Mouse (Mus musculus): Measurements from ENCODE around the gene Ltbp1. TPM values are rescaled to one million over a fixed set of nuclear protein-coding genes. Genes with fewer than 3 reads are reported as not detected.

Gene Ltbp1
- polyA plus RNA-seq, 1 experiment: 3.7 TPM

DNA sequence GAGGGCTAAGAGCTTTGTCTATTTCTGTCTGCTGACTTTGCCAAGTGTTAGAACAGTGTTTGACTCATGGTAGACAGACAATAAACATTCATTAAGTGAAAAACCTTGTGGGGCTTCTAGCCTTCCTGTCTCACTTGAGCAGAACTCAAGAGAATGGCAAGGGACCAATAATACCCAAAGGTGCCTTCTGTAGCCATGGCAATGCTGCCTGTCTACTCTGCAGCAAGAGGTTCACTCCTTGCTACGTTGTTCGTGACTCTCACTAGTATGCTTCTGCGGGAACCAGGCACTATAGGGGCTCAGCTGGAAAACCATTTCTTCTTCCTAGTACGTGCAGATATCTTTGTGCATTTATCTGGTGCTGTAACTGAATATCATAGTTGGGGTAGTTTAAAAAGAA is 205.2 kb downstream of the Ltbp1 start:
- Histone ChIP-seq H3K4me3 (ENCODE audit: extremely low read depth, insufficient read depth, insufficient read length) (no peak overlapping the region), H3K27me3 (ENCODE audit: control insufficient read depth, insufficient read depth, low read length) (no peaks in the 10 kb centered on the region), H3K36me3 (ENCODE audit: control insufficient read depth, insufficient read depth, low read length) (no peaks in the 10 kb centered on the region), H3K27ac (ENCODE audit: insufficient read depth, low read length) (no peak overlapping the region), H3K4me1 (ENCODE audit: control insufficient read depth, insufficient read depth, insufficient read length) (no peaks in the 10 kb centered on the region)
- DNase-seq (ENCODE audit: low read depth in 1 of 2, low spot score in 2 of 2): no peak
- TF ChIP-seq CTCF (IDR thresholded peaks at IDR 0.05; ENCODE audit: extremely low read depth, insufficient read depth, insufficient read length, insufficient replicate concordance) (no peak), POLR2A (IDR thresholded peaks at IDR 0.05; ENCODE audit: low read depth, low read length) (no peak)
- 95% methylated on average over 4 of the region's 4 CpGs for WGBS

DNA sequence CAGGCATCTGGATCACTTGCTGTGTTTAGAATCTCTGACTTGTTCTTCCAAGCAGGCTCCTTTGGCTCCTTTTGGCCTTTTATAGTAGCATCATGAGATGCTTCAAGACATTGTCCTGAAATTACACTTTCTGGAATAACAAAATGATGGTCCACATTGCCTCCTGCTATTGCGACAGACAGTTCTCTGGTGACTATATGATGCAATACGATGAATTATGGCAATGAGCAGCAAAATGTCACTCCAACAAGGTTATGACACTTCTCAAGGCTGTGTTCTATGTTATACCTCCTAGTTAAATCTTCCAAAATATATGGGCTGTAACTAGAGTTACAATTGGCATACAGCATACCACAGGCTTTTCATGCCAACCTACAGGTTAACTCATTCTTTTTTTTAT is 211.0 kb downstream of the Ltbp1 start:
- no peak for DNase-seq (ENCODE audit: low read depth in 1 of 2, low spot score in 2 of 2)
- Histone ChIP-seq H3K4me3 (ENCODE audit: extremely low read depth, insufficient read depth, insufficient read length) (no peak overlapping the region), H3K4me1 (ENCODE audit: control insufficient read depth, insufficient read depth, insufficient read length) (no peaks in the 10 kb centered on the region), H3K36me3 (ENCODE audit: control insufficient read depth, insufficient read depth, low read length) (no peaks in the 10 kb centered on the region), H3K27me3 (ENCODE audit: control insufficient read depth, insufficient read depth, low read length) (no peaks in the 10 kb centered on the region), H3K27ac (ENCODE audit: insufficient read depth, low read length) (no peak overlapping the region)
- TF ChIP-seq CTCF (IDR thresholded peaks at IDR 0.05; ENCODE audit: extremely low read depth, insufficient read depth, insufficient read length, insufficient replicate concordance) (no peak), POLR2A (IDR thresholded peaks at IDR 0.05; ENCODE audit: low read depth, low read length) (no peak)
- WGBS: 91% methylated on average over 2 of the region's 2 CpGs

DNA sequence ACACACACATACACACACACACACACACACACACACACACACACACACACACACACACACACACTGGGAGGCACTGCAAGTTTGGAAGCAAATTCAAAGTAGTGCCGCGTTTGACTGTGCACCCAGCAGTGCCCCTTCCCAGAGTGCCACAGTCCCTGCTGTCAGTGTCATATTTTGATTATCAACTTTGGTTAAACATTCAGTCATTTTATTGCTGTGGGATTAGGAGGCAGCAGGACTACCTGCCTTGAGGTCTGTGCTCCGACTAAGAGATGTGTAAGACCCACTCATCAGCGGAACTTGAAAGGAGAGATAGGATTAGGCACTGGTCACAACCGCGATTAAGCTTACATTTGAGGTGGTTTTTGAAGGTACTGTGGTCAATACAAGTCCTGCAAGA is 213.3 kb downstream of the Ltbp1 start:
- TF ChIP-seq POLR2A (IDR thresholded peaks at IDR 0.05; ENCODE audit: low read depth, low read length) (no peak), CTCF (IDR thresholded peaks at IDR 0.05; ENCODE audit: extremely low read depth, insufficient read depth, insufficient read length, insufficient replicate concordance) (no peak)
- no peaks in the 10 kb centered on the region for H3K36me3 ChIP-seq (ENCODE audit: control insufficient read depth, insufficient read depth, low read length)
- 93% methylated on average over 6 of the region's 6 CpGs for WGBS
- H3K4me3 ChIP-seq (ENCODE audit: extremely low read depth, insufficient read depth, insufficient read length): no peak overlapping the region
- no peaks in the 10 kb centered on the region for H3K4me1 ChIP-seq (ENCODE audit: control insufficient read depth, insufficient read depth, insufficient read length)
- no peaks in the 10 kb centered on the region for H3K27me3 ChIP-seq (ENCODE audit: control insufficient read depth, insufficient read depth, low read length)
- no peak for DNase-seq (ENCODE audit: low read depth in 1 of 2, low spot score in 2 of 2)
- no peak overlapping the region for H3K27ac ChIP-seq (ENCODE audit: insufficient read depth, low read length)

DNA sequence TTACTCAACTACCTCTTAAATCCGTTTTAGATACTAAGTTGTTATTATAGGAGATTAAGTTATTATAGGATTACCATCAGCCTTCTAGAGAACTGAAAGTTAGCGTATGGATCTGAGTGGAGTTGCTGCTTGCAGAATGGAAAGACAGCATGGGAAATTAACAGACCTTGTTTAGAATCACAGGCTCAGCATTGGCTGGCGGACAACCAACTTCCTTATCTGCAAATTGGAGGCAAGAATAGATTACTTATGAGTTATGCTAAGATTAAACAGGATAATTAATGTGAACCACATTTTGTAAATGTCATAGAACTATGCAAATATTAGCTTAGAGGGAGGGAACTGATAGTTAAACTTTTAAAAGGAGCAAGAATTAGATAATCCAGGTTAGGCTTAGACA is 223.0 kb downstream of the Ltbp1 start:
- H3K27me3 ChIP-seq (ENCODE audit: control insufficient read depth, insufficient read depth, low read length): no peaks in the 10 kb centered on the region
- no peak overlapping the region for H3K27ac ChIP-seq (ENCODE audit: insufficient read depth, low read length)
- H3K4me1 ChIP-seq (ENCODE audit: control insufficient read depth, insufficient read depth, insufficient read length): no peaks in the 10 kb centered on the region
- TF ChIP-seq CTCF (IDR thresholded peaks at IDR 0.05; ENCODE audit: extremely low read depth, insufficient read depth, insufficient read length, insufficient replicate concordance): no peak
- TF ChIP-seq POLR2A (IDR thresholded peaks at IDR 0.05; ENCODE audit: low read depth, low read length): no peak
- WGBS: 91% methylated on average over 3 of the region's 3 CpGs
- no peak for DNase-seq (ENCODE audit: low read depth in 1 of 2, low spot score in 2 of 2)
- H3K36me3 ChIP-seq (ENCODE audit: control insufficient read depth, insufficient read depth, low read length): no peaks in the 10 kb centered on the region
- H3K4me3 ChIP-seq (ENCODE audit: extremely low read depth, insufficient read depth, insufficient read length): no peak overlapping the region

DNA sequence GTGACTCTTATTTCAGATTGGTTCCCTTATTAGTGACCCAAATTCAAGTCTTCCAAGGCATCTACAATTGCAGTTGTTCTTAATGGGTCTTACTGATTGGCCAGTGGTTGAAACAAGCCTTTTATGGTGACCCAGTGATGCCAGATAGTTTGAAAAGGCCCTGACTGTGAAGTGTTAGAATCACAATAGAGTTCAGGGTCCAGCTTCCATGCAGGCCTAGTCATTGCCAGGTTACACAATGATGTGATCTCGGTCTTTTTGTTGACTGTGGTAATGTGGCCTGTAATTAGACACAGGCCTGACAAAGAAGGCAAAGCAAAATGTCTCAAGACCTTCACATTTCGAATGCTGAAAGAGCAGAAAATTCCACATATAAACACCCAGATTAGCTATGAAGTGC is 227.8 kb downstream of the Ltbp1 start:
- H3K4me1 ChIP-seq (ENCODE audit: control insufficient read depth, insufficient read depth, insufficient read length): no peaks in the 10 kb centered on the region
- DNase-seq (ENCODE audit: low read depth in 1 of 2, low spot score in 2 of 2): no peak
- no peak overlapping the region for H3K27ac ChIP-seq (ENCODE audit: insufficient read depth, low read length)
- no peaks in the 10 kb centered on the region for H3K27me3 ChIP-seq (ENCODE audit: control insufficient read depth, insufficient read depth, low read length)
- WGBS: 80% methylated on average over 2 of the region's 2 CpGs
- no peaks in the 10 kb centered on the region for H3K36me3 ChIP-seq (ENCODE audit: control insufficient read depth, insufficient read depth, low read length)
- TF ChIP-seq POLR2A (IDR thresholded peaks at IDR 0.05; ENCODE audit: low read depth, low read length) (no peak), CTCF (IDR thresholded peaks at IDR 0.05; ENCODE audit: extremely low read depth, insufficient read depth, insufficient read length, insufficient replicate concordance) (no peak)
- no peak overlapping the region for H3K4me3 ChIP-seq (ENCODE audit: extremely low read depth, insufficient read depth, insufficient read length)

DNA sequence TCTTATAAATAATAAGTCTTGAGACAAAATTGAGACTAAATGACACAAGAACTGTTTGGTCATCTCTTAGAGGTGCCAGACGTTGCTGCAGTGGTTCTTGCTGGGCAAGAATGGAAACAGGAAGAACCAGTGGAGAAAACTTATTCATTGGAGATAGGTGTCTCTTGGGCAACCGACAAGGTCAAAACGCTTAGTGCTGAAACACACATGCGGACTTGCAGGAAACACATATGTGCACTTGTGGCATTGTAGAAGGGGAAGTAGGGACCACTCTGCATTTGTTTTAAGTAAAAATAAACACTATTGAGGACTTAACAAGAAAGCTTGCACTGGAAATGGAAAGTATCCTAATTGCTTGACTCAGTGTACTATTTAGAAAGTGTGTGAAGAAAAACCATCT is 228.6 kb downstream of the Ltbp1 start:
- Histone ChIP-seq H3K4me1 (ENCODE audit: control insufficient read depth, insufficient read depth, insufficient read length) (no peaks in the 10 kb centered on the region), H3K27me3 (ENCODE audit: control insufficient read depth, insufficient read depth, low read length) (no peaks in the 10 kb centered on the region), H3K4me3 (ENCODE audit: extremely low read depth, insufficient read depth, insufficient read length) (no peak overlapping the region), H3K27ac (ENCODE audit: insufficient read depth, low read length) (no peak overlapping the region), H3K36me3 (ENCODE audit: control insufficient read depth, insufficient read depth, low read length) (no peaks in the 10 kb centered on the region)
- no peak for TF ChIP-seq CTCF (IDR thresholded peaks at IDR 0.05; ENCODE audit: extremely low read depth, insufficient read depth, insufficient read length, insufficient replicate concordance)
- no peak for TF ChIP-seq POLR2A (IDR thresholded peaks at IDR 0.05; ENCODE audit: low read depth, low read length)
- no peak for DNase-seq (ENCODE audit: low read depth in 1 of 2, low spot score in 2 of 2)
- WGBS: 26% methylated on average over 4 of the region's 4 CpGs

DNA sequence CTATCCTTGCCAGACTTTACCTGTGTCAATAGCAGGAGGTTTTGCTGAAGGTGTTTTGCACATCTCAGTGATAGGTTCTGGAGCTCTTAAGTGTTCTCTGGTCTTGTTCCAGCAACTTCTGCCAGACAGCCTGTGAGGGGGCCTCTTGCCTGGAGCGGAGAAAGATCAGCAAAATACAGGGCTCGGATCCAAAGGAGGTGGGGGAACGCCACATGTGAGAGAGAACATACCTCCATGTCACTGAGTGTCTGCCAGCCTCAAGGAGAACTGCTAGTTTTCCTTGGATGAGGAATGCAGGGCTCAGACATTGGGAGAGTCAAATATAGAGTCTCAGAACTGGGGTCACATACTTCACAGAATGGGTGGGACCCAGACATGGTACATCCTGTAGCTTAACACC is 230.4 kb downstream of the Ltbp1 start:
- no peaks in the 10 kb centered on the region for H3K36me3 ChIP-seq (ENCODE audit: control insufficient read depth, insufficient read depth, low read length)
- TF ChIP-seq CTCF (IDR thresholded peaks at IDR 0.05; ENCODE audit: extremely low read depth, insufficient read depth, insufficient read length, insufficient replicate concordance) (no peak), POLR2A (IDR thresholded peaks at IDR 0.05; ENCODE audit: low read depth, low read length) (no peak)

More for the DNA sequence above, 230.4 kb downstream of the Ltbp1 start:
- H3K27ac ChIP-seq (ENCODE audit: insufficient read depth, low read length): no peak overlapping the region
- no peaks in the 10 kb centered on the region for H3K4me1 ChIP-seq (ENCODE audit: control insufficient read depth, insufficient read depth, insufficient read length)
- no peak overlapping the region for H3K4me3 ChIP-seq (ENCODE audit: extremely low read depth, insufficient read depth, insufficient read length)
- no peaks in the 10 kb centered on the region for H3K27me3 ChIP-seq (ENCODE audit: control insufficient read depth, insufficient read depth, low read length)
- WGBS: 95% methylated on average over 3 of the region's 3 CpGs
- DNase-seq (ENCODE audit: low read depth in 1 of 2, low spot score in 2 of 2): no peak

Data from spleen, adult 2 months (tissue).